In genomic region chr1:167583195-167583594, GRCm38 (mm10) we compare ENCODE assay signal across 19 mouse cellular contexts. TPM values are rescaled to one million over a fixed set of nuclear protein-coding genes. Genes with fewer than 3 reads are reported as not detected.
A peak's percentile ranks its signal among the peaks of the same experiment; 100 is the strongest.
DNase-seq lines count a peak whose midpoint lies in the region; ATAC-seq and TF ChIP-seq lines count a peak whose summit lies in the region.
"Had no signal": no experiment of that assay in that cellular context is flagged by ENCODE, and none has a peak within 500 bp of the region (broad histone marks: within the 10 kb centered on the region; RNA-seq: fewer than 3 reads in every experiment).

No protein-coding gene starts in this region.

- TF ChIP-seq CTCF in lung, embryonic 14.5 days (IDR thresholded peaks at IDR 0.05; ENCODE audit: low read depth), result no peak
- TF ChIP-seq CTCF in lung, postnatal 0 days (IDR thresholded peaks at IDR 0.05), result no peak

- H3K4me1 ChIP-seq in forebrain, embryonic 11.5 days (replicated peaks; ENCODE audit: control insufficient read depth, insufficient read depth, low read length), result peaks cover 8% of the 10 kb centered on the region; the same call in 1 of the 2 replicates
- H3K4me1 ChIP-seq in forebrain, embryonic 10.5 days, result peaks cover 23% of the 10 kb centered on the region
- no peaks in the 10 kb centered on the region for H3K4me1 ChIP-seq in lung, embryonic 14.5 days (ENCODE audit: insufficient read depth)
- no peaks in the 10 kb centered on the region; the same call in 1 of the 2 replicates for H3K4me1 ChIP-seq in lung, postnatal 0 days (ENCODE audit: insufficient read depth, low read depth, low read length)
- H3K4me1 ChIP-seq: heart, embryonic 10.5 days; liver, embryonic 15.5 days; stomach, embryonic 15.5 days had no signal

- WGBS in forebrain, embryonic 11.5 days, result 66% methylated on average over 6 of the region's 6 CpGs
- WGBS in forebrain, embryonic 10.5 days, result 56% methylated on average over 6 of the region's 6 CpGs
- 58% methylated on average over 6 of the region's 6 CpGs for WGBS in lung, embryonic 14.5 days
- 61% methylated on average over 6 of the region's 6 CpGs for WGBS in lung, postnatal 0 days

- H3K9ac ChIP-seq in forebrain, embryonic 11.5 days (ENCODE audit: low read length), result no peak overlapping the region
- no peak overlapping the region for H3K9ac ChIP-seq in lung, embryonic 14.5 days
- no peak overlapping the region for H3K9ac ChIP-seq in lung, postnatal 0 days (replicated peaks; ENCODE audit: low read depth)
- H3K9ac ChIP-seq: hindbrain, embryonic 14.5 days; liver, embryonic 15.5 days; stomach, embryonic 15.5 days had no signal

- H3K9me3 ChIP-seq in forebrain, embryonic 11.5 days (ENCODE audit: control insufficient read depth, low read length), result no peaks in the 10 kb centered on the region
- H3K9me3 ChIP-seq in forebrain, embryonic 10.5 days, result no peaks in the 10 kb centered on the region
- no peaks in the 10 kb centered on the region for H3K9me3 ChIP-seq in lung, embryonic 14.5 days (ENCODE audit: low read depth, low read length)
- H3K9me3 ChIP-seq in lung, postnatal 0 days (ENCODE audit: low read length), result no peaks in the 10 kb centered on the region
- H3K9me3 ChIP-seq: heart, embryonic 10.5 days; liver, embryonic 15.5 days; stomach, embryonic 15.5 days had no signal

- no peak overlapping the region for H3K27ac ChIP-seq in forebrain, embryonic 11.5 days (ENCODE audit: low read depth, low read length)
- H3K27ac ChIP-seq in forebrain, embryonic 10.5 days, result no peak overlapping the region
- H3K27ac ChIP-seq in lung, embryonic 14.5 days (ENCODE audit: low read depth), result no peak overlapping the region
- no peak overlapping the region for H3K27ac ChIP-seq in lung, postnatal 0 days (ENCODE audit: low read length)
- H3K27ac ChIP-seq: heart, embryonic 10.5 days; hindbrain, embryonic 14.5 days; kidney, postnatal 0 days; liver, embryonic 15.5 days; stomach, embryonic 15.5 days had no signal

- ATAC-seq in forebrain, embryonic 11.5 days (replicated peaks; ENCODE audit: low FRiP score), result peak; percentile 63; the same call in 1 of the 2 replicates
- no peak for ATAC-seq in lung, embryonic 14.5 days (ENCODE audit: insufficient read depth)
- no peak for ATAC-seq in lung, postnatal 0 days
- ATAC-seq: intestine, embryonic 16.5 days had no signal

- TF ChIP-seq EP300 in lung, postnatal 0 days (IDR thresholded peaks at IDR 0.05), result no peak

- no peak overlapping the region for H3K4me3 ChIP-seq in forebrain, embryonic 11.5 days (ENCODE audit: low read depth, low read length)
- no peak overlapping the region for H3K4me3 ChIP-seq in forebrain, embryonic 10.5 days
- no peak overlapping the region for H3K4me3 ChIP-seq in lung, embryonic 14.5 days (ENCODE audit: low read depth, low read length)
- H3K4me3 ChIP-seq in lung, postnatal 0 days (ENCODE audit: low read depth, low read length), result no peak overlapping the region
- H3K4me3 ChIP-seq: heart, embryonic 10.5 days; liver, embryonic 15.5 days; stomach, embryonic 15.5 days had no signal

- no peaks in the 10 kb centered on the region for H3K36me3 ChIP-seq in forebrain, embryonic 11.5 days (ENCODE audit: control insufficient read depth, insufficient read depth, low read length)
- no peaks in the 10 kb centered on the region for H3K36me3 ChIP-seq in forebrain, embryonic 10.5 days (replicated peaks)
- H3K36me3 ChIP-seq in lung, embryonic 14.5 days (ENCODE audit: insufficient read depth), result no peaks in the 10 kb centered on the region
- H3K36me3 ChIP-seq in lung, postnatal 0 days (ENCODE audit: insufficient read depth, low read length), result no peaks in the 10 kb centered on the region
- H3K36me3 ChIP-seq: heart, embryonic 10.5 days; liver, embryonic 15.5 days; stomach, embryonic 15.5 days had no signal

- no peak for DNase-seq in forebrain, embryonic 11.5 days (ENCODE audit: low spot score)
- DNase-seq in forebrain, embryonic 10.5 days (ENCODE audit: extremely low spot score, low spot score), result no peak
- peak; percentile 28 for DNase-seq in lung, embryonic 14.5 days
- no peak for DNase-seq in lung, postnatal 0 days (ENCODE audit: low spot score)
- DNase-seq in ZHBTc4 (ENCODE audit: low read depth, low spot score), result peak; percentile 53
- peak; percentile 48 for DNase-seq in testis, postnatal 10 days (ENCODE audit: low spot score)
- DNase-seq in layer of hippocampus, adult 9-10 months (ENCODE audit: low spot score), result no peak
- DNase-seq: cerebellum, adult 9-10 months; gastrocnemius, postnatal 14 days; heart, postnatal 14 days; left cerebral cortex, postnatal 4 days; lung, postnatal 4 days; thymus, postnatal 14 days had no signal

- no peaks in the 10 kb centered on the region for H3K27me3 ChIP-seq in forebrain, embryonic 11.5 days (ENCODE audit: control insufficient read depth, insufficient read depth, low read length)
- peaks cover 28% of the 10 kb centered on the region for H3K27me3 ChIP-seq in forebrain, embryonic 10.5 days (ENCODE audit: poor library complexity, severe bottlenecking)
- 0 out of 2 replicates have a peak, but pooled peaks cover 3% of the 10 kb centered on the region for H3K27me3 ChIP-seq in lung, embryonic 14.5 days (ENCODE audit: insufficient read depth, low read length)
- no peaks in the 10 kb centered on the region for H3K27me3 ChIP-seq in lung, postnatal 0 days (replicated peaks; ENCODE audit: insufficient read depth, low read length)
- H3K27me3 ChIP-seq: liver, embryonic 15.5 days; stomach, embryonic 15.5 days had no signal

- no peak overlapping the region for H3K4me2 ChIP-seq in forebrain, embryonic 11.5 days (ENCODE audit: low read depth, low read length, severe bottlenecking)
- H3K4me2 ChIP-seq in lung, embryonic 14.5 days, result no peak overlapping the region
- H3K4me2 ChIP-seq in lung, postnatal 0 days (replicated peaks; ENCODE audit: low read depth, low read length), result no peak overlapping the region
- H3K4me2 ChIP-seq: hindbrain, embryonic 14.5 days; liver, embryonic 15.5 days; stomach, embryonic 15.5 days had no signal

RNA-seq across cellular contexts. Expression of gene Rxrg, which starts 15.0 kb away (rescaled TPM):
- polyA plus RNA-seq in forebrain, embryonic 11.5 days (2014; fragmentation: Nextera tagmentation; extraction: Ambion mirVana), result 2.1 and 2.3 TPM in 2 replicates
- polyA plus RNA-seq in forebrain, embryonic 10.5 days (2016; fragmentation: Nextera tagmentation; extraction: Ambion mirVana), result 1.8 and 2.0 TPM in 2 replicates
- 0.72 and 0.84 TPM in 2 replicates for polyA plus RNA-seq in lung, embryonic 14.5 days (2014; fragmentation: Nextera tagmentation; extraction: Ambion mirVana)
- 0.42 and 0.60 TPM in 2 replicates for polyA plus RNA-seq in lung, postnatal 0 days (2015; fragmentation: Nextera tagmentation; extraction: Ambion mirVana)

Comparison
In these comparisons a context has a peak if more than half of its experiments do, and no peak if none do; other contexts are left out.
1. DNase-seq: peak in lung, embryonic 14.5 days (single experiment), ZHBTc4 (single experiment) and testis, postnatal 10 days (single experiment); none in forebrain, embryonic 11.5 days (single experiment), forebrain, embryonic 10.5 days (single experiment), lung, postnatal 0 days (single experiment) and layer of hippocampus, adult 9-10 months (single experiment).